Mouse (Mus musculus) thymus, postnatal 10 days (tissue): ENCODE data around the gene Hsf3.
"Not testable (repeated sequence)": the region's sequence is repeated elsewhere in the genome, so short reads cannot be mapped to it uniquely, and the experiment has no call there.

ENCODE experiments used
- DNase-seq, 2 experiments: peaks; one replicate each; pipeline ENCODE4 v3.0.0; 2021; ENCODE audit warnings: low spot score in 2 of 2

Gene Hsf3

DNA sequence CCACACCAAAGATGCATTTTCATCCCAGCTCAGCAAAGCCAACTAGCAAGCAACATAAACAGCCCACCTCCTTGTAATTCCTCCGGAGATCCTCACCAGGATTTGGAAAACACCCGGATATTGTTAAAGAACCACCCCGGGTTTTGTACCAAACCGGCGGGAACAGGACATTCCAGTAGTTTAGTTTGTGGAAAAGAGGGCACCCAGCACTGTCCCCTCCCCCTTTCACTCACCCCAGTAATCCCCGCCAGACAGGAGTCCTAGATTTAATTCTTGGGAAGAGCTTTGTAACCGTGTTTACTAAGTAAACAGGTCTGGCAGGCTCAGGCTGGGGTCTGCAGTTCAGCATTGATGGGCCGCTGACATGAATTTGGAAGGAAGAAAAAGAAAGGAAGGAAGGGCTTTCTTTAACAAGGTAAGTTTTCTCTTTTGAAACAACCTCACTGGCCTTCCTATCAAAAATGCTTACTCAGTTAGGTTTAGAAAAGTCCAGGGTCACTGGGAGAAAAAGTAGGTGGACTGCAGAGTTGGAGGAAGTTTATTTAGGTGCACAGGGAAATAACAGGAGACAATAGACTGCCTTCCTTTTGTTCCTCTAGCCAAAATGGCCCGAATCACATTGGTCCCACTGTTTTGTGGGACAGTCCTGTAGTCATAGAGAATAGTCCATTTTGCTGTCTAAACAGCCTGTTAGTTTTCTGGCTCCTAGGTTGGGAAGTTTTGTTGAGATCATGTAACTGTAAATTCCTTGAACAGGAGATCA lies at the start of gene Hsf3:
Gene Hsf3, minus strand, starts transcription at position 94 of the 763 bp plus-strand sequence.
- DNase-seq: no peak

DNA sequence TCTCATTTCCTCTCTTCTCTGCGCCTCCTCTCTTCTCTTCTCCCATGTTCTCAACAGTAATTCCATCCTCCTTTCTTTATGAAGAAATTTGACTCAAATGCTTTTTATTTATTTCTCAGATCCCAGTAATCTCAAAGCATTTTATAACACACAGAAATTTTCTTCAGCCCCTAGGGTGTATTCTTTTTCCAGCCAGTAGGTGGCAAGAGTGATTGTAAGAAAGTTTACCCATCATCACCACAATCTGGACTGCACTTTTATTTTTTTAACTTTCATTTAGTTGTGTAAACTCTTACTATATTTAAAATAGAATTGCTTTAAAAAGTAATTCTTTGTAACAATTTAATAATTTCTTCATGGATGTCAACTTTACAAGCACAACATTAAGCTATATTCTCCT lies 45.5 kb upstream of the Hsf3 start:
- no peak for DNase-seq

DNA sequence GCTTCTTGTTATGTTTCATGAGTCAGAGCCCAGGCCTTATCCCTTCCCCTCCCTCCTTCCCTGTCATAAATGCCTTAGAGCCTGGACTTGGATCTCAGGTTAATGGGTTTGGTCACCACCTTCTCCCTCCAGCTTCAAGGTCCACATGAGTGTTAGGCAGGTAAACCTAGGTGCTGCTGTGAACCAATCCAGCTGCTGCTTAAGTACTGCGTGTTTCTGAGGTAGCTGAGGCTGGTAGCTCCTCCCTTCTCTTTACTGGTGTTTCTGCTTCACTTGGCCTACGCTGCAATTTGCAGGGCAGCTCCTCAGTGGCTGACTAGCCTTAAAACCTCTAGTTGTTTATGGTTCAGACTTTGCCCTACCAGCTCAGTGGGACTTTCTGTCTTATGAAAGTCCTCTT lies 945 bp downstream of the Hsf3 start, which contains the start of gene Heph:
Gene Heph, plus strand, starts transcription at position 211 of the 400 bp plus-strand sequence.
- DNase-seq: no peak

DNA sequence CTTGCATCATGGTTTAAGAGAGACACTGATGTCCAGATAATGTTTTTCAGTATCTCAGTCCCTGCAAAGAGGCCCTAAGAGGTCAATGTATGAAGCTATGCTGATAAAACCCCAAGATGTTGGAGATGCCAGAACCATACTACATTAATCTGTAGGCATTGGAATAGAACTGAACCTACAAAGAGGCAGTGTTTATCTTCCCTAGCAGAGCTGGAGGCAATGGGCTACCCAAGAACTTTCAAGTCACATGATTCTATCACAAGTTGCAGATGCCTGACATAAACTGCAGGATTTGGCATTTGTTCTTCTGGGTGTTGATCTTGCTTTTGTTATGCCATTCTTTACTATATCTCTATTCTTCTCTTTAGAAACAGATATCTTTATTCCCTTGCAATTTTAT lies 36.7 kb downstream of the Hsf3 start:
- no peak for DNase-seq

DNA sequence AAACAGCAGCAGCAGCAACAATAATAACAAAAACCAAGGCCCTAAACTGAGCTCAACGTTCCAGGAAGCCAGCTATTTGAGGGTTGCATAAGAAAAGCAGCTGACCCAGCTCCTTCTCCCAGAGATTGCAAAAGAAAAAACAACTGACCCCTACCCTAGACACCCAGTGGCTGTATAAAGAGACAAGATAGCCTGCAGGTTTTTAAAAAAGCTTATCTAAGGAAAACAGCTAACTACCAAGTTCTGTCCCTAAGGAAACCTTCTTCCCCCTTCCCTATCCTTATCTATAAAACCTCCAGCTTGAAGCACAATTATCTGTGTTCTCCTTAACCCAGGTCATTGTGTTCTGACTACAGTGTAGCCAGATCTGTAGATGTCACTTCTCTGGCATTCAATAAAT lies 38.4 kb downstream of the Hsf3 start:
- no peak for DNase-seq

DNA sequence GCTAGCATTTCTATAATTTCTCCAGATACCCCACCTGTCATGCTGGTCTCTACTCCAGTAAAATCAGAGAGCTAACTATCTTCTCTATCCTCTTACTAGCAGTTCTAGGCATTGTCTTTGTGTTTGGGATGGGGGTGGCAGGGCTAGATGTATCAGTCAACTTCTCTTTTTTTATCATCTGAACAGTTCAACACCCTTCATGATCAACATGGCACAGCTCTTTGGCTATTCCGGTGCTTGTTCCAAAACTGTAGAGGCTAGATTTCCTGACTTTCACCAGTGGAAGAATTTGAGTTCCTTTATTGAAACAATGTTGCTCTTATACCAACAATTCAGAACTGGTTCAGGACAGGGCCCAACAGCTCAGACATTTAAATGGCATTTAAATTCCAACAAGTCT lies 39.1 kb downstream of the Hsf3 start:
- DNase-seq: no peak

GRCm38 (mm10) chrX:96415351-96415750 lies 40.7 kb downstream of the Hsf3 start:
- not testable (repeated sequence) for DNase-seq

GRCm38 (mm10) chrX:96339108-96339507 lies 117.0 kb downstream of the Hsf3 start:
- no peak for DNase-seq

DNA sequence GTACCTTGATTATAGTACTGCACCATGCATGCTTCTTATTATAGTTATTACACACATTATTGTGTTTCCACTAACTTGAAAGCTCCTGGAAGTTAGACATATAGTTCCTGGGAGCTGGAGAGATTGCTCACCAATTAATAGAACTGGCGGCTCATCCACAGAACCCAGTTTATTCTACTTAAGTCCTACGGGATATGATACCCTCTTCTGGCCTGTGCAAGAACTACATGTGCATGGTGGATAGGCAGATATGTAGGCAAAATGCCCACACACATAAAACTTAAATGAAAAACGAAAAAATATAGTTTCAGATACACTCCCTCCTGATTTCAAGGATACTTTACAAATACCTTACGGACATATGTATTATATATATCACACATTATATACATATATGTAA lies 126.3 kb downstream of the Hsf3 start:
- no peak for DNase-seq

DNA sequence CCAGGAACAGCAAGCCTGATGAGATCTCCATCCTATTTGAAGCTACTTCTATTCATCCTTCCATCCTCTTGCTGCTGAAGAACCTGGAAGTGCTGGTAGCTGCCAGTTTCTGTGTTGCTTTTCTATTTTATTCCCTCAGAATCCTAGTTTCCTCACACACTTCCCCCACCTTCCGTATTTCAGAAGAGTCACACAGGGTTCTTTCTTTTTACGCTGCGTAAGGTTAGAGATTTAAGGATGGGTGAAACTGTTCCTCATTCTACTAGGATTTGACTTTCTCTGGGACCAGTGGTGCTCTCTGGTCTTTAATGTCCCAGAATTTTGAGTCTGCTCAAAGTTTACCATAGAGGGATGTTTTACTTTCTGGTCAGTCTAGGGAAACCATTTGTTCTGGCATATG lies 162.8 kb downstream of the Hsf3 start, which contains the start of gene Vsig4:
Gene Vsig4, minus strand, starts transcription at position 101 of the 400 bp plus-strand sequence.
- no peak for DNase-seq

DNA sequence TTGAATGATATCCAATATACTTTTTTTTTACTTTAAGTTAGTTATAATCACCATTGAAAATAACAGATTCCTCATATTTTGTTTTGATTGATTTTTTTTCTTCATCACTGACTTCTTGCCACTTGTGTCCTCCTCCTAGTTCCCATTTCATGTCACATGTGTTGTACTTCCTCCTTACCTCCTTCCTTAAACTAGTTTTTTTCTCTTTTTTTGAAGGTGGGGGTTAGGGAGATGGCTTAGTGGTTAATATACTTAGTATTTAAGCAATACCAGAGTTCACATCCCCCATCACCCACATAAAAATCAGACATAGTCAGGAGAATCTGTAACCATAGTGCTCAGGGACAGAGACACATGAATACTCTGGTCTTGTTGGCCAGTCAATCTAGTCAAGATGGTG lies 199.6 kb downstream of the Hsf3 start:
- DNase-seq: no peak
